Mouse (Mus musculus): ENCODE data around the gene Myo16.

DNA sequence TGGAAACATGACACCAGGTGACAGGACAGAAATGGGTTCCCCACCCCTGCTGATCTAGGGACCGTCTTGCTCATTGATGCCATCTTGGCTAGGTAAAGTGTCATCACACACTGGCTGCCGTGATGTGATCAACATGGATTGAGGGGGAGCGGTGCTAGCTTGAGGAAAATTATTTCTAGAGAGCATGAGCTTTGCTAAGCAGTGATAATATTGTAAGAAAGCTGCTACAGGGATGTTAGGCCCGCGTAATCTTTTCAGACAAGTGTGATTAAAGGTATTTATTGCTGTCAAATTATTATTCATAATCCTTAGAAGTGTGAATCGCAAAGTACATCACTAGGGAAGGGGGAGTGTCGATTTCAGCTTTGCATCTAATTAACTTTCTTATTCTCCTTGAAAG, 164.4 kb downstream of the Myo16 start:
- TF ChIP-seq CTCF (IDR thresholded peaks at IDR 0.05 in 2 of 3, conservative IDR thresholded peaks at IDR 0.05 in 1 of 3; ENCODE audit: control insufficient read depth in 1 of 3, insufficient read depth in 1 of 3, low read depth in 2 of 3, low read length in 3 of 3, poor library complexity in 1 of 3, severe bottlenecking in 1 of 3) (no peak), POLR2A (IDR thresholded peaks at IDR 0.05; ENCODE audit: control insufficient read depth in 1 of 2, insufficient read depth in 1 of 2, low read depth in 1 of 2, low read length in 2 of 2, poor library complexity in 1 of 2) (no peak), TAL1 (IDR thresholded peaks at IDR 0.05; ENCODE audit: low read length) (no peak), CHD1 (IDR thresholded peaks at IDR 0.05; ENCODE audit: low read depth, low read length) (no peak), POLR2AphosphoS5 (IDR thresholded peaks at IDR 0.05; ENCODE audit: borderline replicate concordance, low read depth, low read length) (no peak), CHD2 (IDR thresholded peaks at IDR 0.05; ENCODE audit: low read length) (no peak), BHLHE40 (IDR thresholded peaks at IDR 0.05; ENCODE audit: borderline replicate concordance, low read depth, low read length) (no peak), ELF1 (IDR thresholded peaks at IDR 0.05; ENCODE audit: low read depth, low read length) (no peak), SIN3A (IDR thresholded peaks at IDR 0.05; ENCODE audit: low read length) (no peak), ZKSCAN1 (IDR thresholded peaks at IDR 0.05; ENCODE audit: low read depth, low read length) (no peak), NRF1 (IDR thresholded peaks at IDR 0.05; ENCODE audit: insufficient read depth, low read depth, low read length, poor library complexity, severe bottlenecking) (no peak), POLR2AphosphoS2 (IDR thresholded peaks at IDR 0.05; ENCODE audit: low read length) (no peak)
